Mouse (Mus musculus) olfactory bulb, adult 2 months (tissue): ENCODE results near the gene Cd37.

ENCODE experiments used
- CTCF ChIP-seq: fragments of 200-500 bp; IDR thresholded peaks from 2 replicates; pipeline ENCODE4 v1.5.1; 2012; ENCODE audit warnings: low read depth, mild to moderate bottlenecking, low read length, moderate library complexity; ENCODE audit not compliant: insufficient read depth
- POLR2A ChIP-seq: fragments of 200-500 bp; IDR thresholded peaks from 2 replicates; pipeline ENCODE4 v1.6.1; 2012; ENCODE audit warnings: mild to moderate bottlenecking, low read depth, low read length, moderate library complexity; ENCODE audit not compliant: insufficient read depth

DNA sequence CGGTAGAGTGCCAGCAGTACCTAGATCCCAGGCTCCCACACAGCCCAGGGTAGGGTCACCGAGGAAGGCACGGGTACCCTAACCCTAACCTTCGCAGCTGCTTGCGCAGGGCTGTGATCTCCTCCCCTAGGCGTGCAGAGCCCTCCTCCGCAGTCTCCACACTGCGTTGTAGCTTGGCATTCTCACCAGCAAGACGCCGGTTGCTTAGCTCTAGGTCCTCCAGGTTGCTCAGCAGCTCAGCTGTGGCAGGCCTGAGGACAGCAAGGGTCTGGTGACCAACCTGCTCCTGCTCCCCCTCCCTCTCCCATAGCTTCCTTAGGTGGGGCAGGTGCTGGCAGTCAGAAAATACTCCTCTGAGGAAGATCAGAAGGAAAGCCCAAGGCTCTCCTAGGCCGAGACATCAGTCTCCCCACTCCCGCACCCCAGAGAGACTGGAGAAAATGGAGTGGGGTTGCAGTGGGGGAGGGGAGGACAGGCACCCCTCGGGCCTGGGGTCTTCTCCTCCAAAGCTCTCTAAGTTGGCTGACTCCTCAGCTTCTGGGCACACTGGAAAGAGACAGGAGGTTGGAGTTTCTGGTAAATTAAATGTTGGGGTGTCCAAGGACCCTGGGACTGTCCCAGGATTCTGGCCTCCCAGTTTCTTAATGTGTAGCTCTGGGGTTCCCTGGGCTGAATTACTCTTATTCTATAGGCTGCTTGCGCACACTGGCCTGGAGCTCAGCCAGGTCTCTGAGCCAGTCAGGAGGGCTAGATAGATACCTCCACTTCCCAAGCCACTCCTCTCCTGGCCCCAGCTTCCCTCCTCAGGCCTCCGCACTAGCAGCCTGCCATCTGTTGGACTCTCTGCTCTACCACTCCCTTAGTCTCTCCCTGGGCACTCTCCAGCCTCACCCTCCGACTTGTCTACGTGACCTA lies 44.8 kb downstream of the Cd37 start:
- TF ChIP-seq CTCF (no peak), POLR2A (no peak)
